Mouse (Mus musculus) midbrain, postnatal 0 days (tissue): ENCODE results near the gene Msrb1. TPM values are rescaled to one million over a fixed set of nuclear protein-coding genes. Genes with fewer than 3 reads are reported as not detected.

Experiments
- ATAC-seq: fragments of 200-750 bp; cut with Nextera tagmentation; 2 replicates; pipeline ENCODE4 v1.8.0; 2017; ENCODE audit warnings: moderate number of reproducible peaks, mild to moderate bottlenecking, moderate TSS enrichment, moderate library complexity; ENCODE audit not compliant: low FRiP score
- DNase-seq: peaks from one replicate; pipeline ENCODE4 v3.0.0-alpha.2; 2015; ENCODE audit warnings: low spot score
- H3K27ac ChIP-seq: fragments of 300-500 bp; sonication (generic); 2 replicates; pipeline ENCODE4 v1.5.1; 2014; ENCODE audit warnings: low read depth, mild to moderate bottlenecking, low read length, mixed read lengths
- H3K27me3 ChIP-seq: fragments of 300-500 bp; sonication (generic); 2 replicates; pipeline ENCODE4 v1.6.1; 2014; ENCODE audit warnings: low read length, control low read depth, mixed read lengths; ENCODE audit not compliant: insufficient read depth
- H3K36me3 ChIP-seq: fragments of 300-500 bp; sonication (generic); 2 replicates; pipeline ENCODE4 v1.6.1; 2014; ENCODE audit warnings: low read length, control low read depth, mixed read lengths; ENCODE audit not compliant: insufficient read depth
- H3K4me1 ChIP-seq: fragments of 300-500 bp; sonication (generic); 2 replicates; pipeline ENCODE4 v1.6.1; 2014; ENCODE audit warnings: mild to moderate bottlenecking, control low read depth, antibody characterized with exemption, low read length, mixed read lengths; ENCODE audit not compliant: insufficient read depth
- H3K4me2 ChIP-seq: fragments of 300-500 bp; sonication (generic); 2 replicates; pipeline ENCODE4 v1.6.1; 2014; ENCODE audit warnings: low read depth, mild to moderate bottlenecking, low read length, mixed read lengths; ENCODE audit not compliant: poor library complexity, severe bottlenecking
- H3K4me3 ChIP-seq: fragments of 300-500 bp; sonication (generic); 2 replicates; pipeline ENCODE4 v1.5.1; 2014; ENCODE audit warnings: low read depth, mild to moderate bottlenecking, low read length, moderate library complexity
- H3K9ac ChIP-seq: fragments of 300-500 bp; sonication (generic); replicated peaks from 2 replicates; pipeline ENCODE4 v1.6.1; 2014; ENCODE audit warnings: mild to moderate bottlenecking, low read length, moderate library complexity, mixed read lengths; ENCODE audit not compliant: poor library complexity, severe bottlenecking
- H3K9me3 ChIP-seq: fragments of 300-500 bp; sonication (generic); 2 replicates; pipeline ENCODE4 v1.6.1; 2016; ENCODE audit warnings: low read length, control low read depth
- CTCF ChIP-seq: IDR thresholded peaks from 2 replicates; pipeline ENCODE4 v1.5.1; 2016; ENCODE audit warnings: antibody characterized with exemption, mild to moderate bottlenecking
- WGBS: fragments of 180-500 bp; shearing (Covaris S2); extraction: QIAGEN DNeasy Blood & Tissue Kit; methylation state at CpG from one replicate; pipeline ENCODE4 v1.1.7; 2014; 5-methylcytosine and 5-hydroxymethylcytosine counted together
- polyA plus RNA-seq: library from polyadenylated mRNA; unstranded; fragments of >200 nt; fragmentation: Nextera tagmentation; extraction: Ambion mirVana; gene quantifications from 2 replicates; pipeline ENCODE4 v1.2.1, GENCODE M21; 2015
- total RNA-seq: library from RNA; depleted of rRNA; stranded (reverse); fragments of >200 nt; gene quantifications from 2 replicates; pipeline ENCODE4 v1.2.3, GENCODE M21; 2014

Msrb1 gene
- total and polyA plus RNA-seq, 2 experiments from 2014 or later: 9.6 to 22.6 TPM

GRCm38 (mm10) chr17:24695326-24696010, 41.0 kb upstream of the Msrb1 start:
- Histone ChIP-seq H3K4me1 (peaks cover 4% of the 10 kb centered on the region; the same call in 1 of the 2 replicates), H3K27me3 (no peaks in the 10 kb centered on the region), H3K4me2 (peak overlapping the region; percentile 63), H3K4me3 (peak overlapping the region; percentile 79), H3K9ac (peak overlapping the region; percentile 79), H3K9me3 (no peaks in the 10 kb centered on the region), H3K36me3 (peaks cover 18% of the 10 kb centered on the region), H3K27ac (peak overlapping the region; percentile 87)
- no peak for DNase-seq
- 7% methylated on average over 46 of the region's 51 CpGs for WGBS
- no peak for TF ChIP-seq CTCF
- no peak; the same call in 1 of the 2 replicates for ATAC-seq

- no peaks in the 10 kb centered on the region for H3K27me3 ChIP-seq
- DNase-seq (peak; percentile 88), ATAC-seq (peak; percentile 90)
- peak within 1 kb of the TSS; percentile 79 for H3K9ac ChIP-seq
- peak; percentile 33; the same call in 1 of the 2 replicates for TF ChIP-seq CTCF
- H3K4me1 ChIP-seq: 0 out of 2 replicates have a peak, but pooled peaks cover 3% of the 10 kb centered on the region
- H3K4me2 ChIP-seq: peak within 1 kb of the TSS; percentile 63
- WGBS: under 1% methylated on average over 48 of the region's 76 CpGs
- peaks cover 25% of the 10 kb centered on the region for H3K36me3 ChIP-seq
- no peaks in the 10 kb centered on the region for H3K9me3 ChIP-seq
- H3K27ac ChIP-seq: peak within 1 kb of the TSS; percentile 87
- peak within 1 kb of the TSS; percentile 79 for H3K4me3 ChIP-seq
These were observed 40.3 kb upstream of the Msrb1 start, which contains the start of the genes Gfer and Noxo1 for GRCm38 (mm10) chr17:24696011-24696697. Gene Gfer, minus strand, starts transcription at chr17:24696156. Gene Noxo1, plus strand, starts transcription at chr17:24696234.

- peaks cover 34% of the 10 kb centered on the region for H3K36me3 ChIP-seq
- no peak for TF ChIP-seq CTCF
- no peak overlapping the region for H3K4me2 ChIP-seq
- no peaks in the 10 kb centered on the region for H3K27me3 ChIP-seq
- 0 out of 2 replicates have a peak, but pooled peaks cover 3% of the 10 kb centered on the region for H3K4me1 ChIP-seq
- H3K9ac ChIP-seq: no peak overlapping the region
- no peak overlapping the region for H3K27ac ChIP-seq
- DNase-seq: no peak
- no peak for ATAC-seq
- no peaks in the 10 kb centered on the region for H3K9me3 ChIP-seq
- no peak overlapping the region for H3K4me3 ChIP-seq
- 22% methylated on average over 5 of the region's 5 CpGs for WGBS
These were observed 38.5 kb upstream of the Msrb1 start for GRCm38 (mm10) chr17:24697985-24698384.

- TF ChIP-seq CTCF: no peak
- 66% methylated on average over 9 of the region's 9 CpGs for WGBS
- no peaks in the 10 kb centered on the region for H3K9me3 ChIP-seq
- 0 out of 2 replicates have a peak, but pooled peaks cover 3% of the 10 kb centered on the region for H3K4me1 ChIP-seq
- DNase-seq (no peak), ATAC-seq (no peak)
- H3K4me3 ChIP-seq: no peak overlapping the region
- no peak overlapping the region for H3K9ac ChIP-seq
- H3K27me3 ChIP-seq: no peaks in the 10 kb centered on the region
- H3K27ac ChIP-seq: no peak overlapping the region
- no peak overlapping the region for H3K4me2 ChIP-seq
- peaks cover 34% of the 10 kb centered on the region for H3K36me3 ChIP-seq
These were observed 37.7 kb upstream of the Msrb1 start for GRCm38 (mm10) chr17:24698715-24699114.

- Histone ChIP-seq H3K4me3 (no peak overlapping the region), H3K4me1 (0 out of 2 replicates have a peak, but pooled peaks cover 3% of the 10 kb centered on the region), H3K27ac (no peak overlapping the region), H3K27me3 (no peaks in the 10 kb centered on the region), H3K9me3 (no peaks in the 10 kb centered on the region), H3K36me3 (peaks cover 41% of the 10 kb centered on the region), H3K4me2 (no peak overlapping the region), H3K9ac (no peak overlapping the region)
- DNase-seq (no peak), ATAC-seq (no peak)
- no peak for TF ChIP-seq CTCF
- WGBS: 72% methylated on average over 2 of the region's 2 CpGs
These were observed 37.0 kb upstream of the Msrb1 start for GRCm38 (mm10) chr17:24699473-24699872.

- no peak overlapping the region for H3K27ac ChIP-seq
- no peak overlapping the region for H3K4me3 ChIP-seq
- no peak overlapping the region for H3K9ac ChIP-seq
- peaks cover 51% of the 10 kb centered on the region for H3K36me3 ChIP-seq
- DNase-seq: no peak
- H3K9me3 ChIP-seq: no peaks in the 10 kb centered on the region
- 90% methylated on average over 9 of the region's 9 CpGs for WGBS
- no peak for ATAC-seq
- TF ChIP-seq CTCF: no peak
- H3K4me2 ChIP-seq: no peak overlapping the region
- no peaks in the 10 kb centered on the region for H3K27me3 ChIP-seq
- H3K4me1 ChIP-seq: no peaks in the 10 kb centered on the region
These were observed 35.2 kb upstream of the Msrb1 start for GRCm38 (mm10) chr17:24701251-24701650.
